Mouse (Mus musculus) midbrain, embryonic 13.5 days (tissue): Measurements from ENCODE around the gene Serac1. TPM values are rescaled to one million over a fixed set of nuclear protein-coding genes. Genes with fewer than 3 reads are reported as not detected.

Experiments used
- ATAC-seq: fragments of 200-750 bp; cut with Nextera tagmentation; 2 replicates; pipeline ENCODE4 v1.8.0; 2017; ENCODE audit warnings: mild to moderate bottlenecking, moderate TSS enrichment, moderate library complexity
- H3K27ac ChIP-seq: fragments of 300-500 bp; sonication (generic); 2 replicates; pipeline ENCODE4 v1.5.1; 2015; ENCODE audit warnings: inconsistent platforms, mild to moderate bottlenecking, moderate library complexity
- H3K27me3 ChIP-seq: fragments of 300-500 bp; sonication (generic); 2 replicates; pipeline ENCODE4 v1.6.1; 2015; ENCODE audit warnings: mild to moderate bottlenecking, inconsistent platforms
- H3K36me3 ChIP-seq: fragments of 300-500 bp; sonication (generic); 2 replicates; pipeline ENCODE4 v1.6.1; 2015; ENCODE audit warnings: mild to moderate bottlenecking, inconsistent platforms
- H3K4me1 ChIP-seq: fragments of 300-500 bp; sonication (generic); replicated peaks from 2 replicates; pipeline ENCODE4 v1.6.1; 2015; ENCODE audit warnings: inconsistent platforms
- H3K4me2 ChIP-seq: fragments of 300-500 bp; sonication (generic); replicated peaks from 2 replicates; pipeline ENCODE4 v1.6.1; 2015; ENCODE audit warnings: moderate library complexity, mild to moderate bottlenecking, inconsistent platforms
- H3K4me3 ChIP-seq: fragments of 300-500 bp; sonication (generic); replicated peaks from 2 replicates; pipeline ENCODE4 v1.5.1; 2015; ENCODE audit warnings: mild to moderate bottlenecking, inconsistent platforms
- H3K9ac ChIP-seq: fragments of 300-500 bp; sonication (generic); replicated peaks from 2 replicates; pipeline ENCODE4 v1.6.1; 2015; ENCODE audit warnings: mild to moderate bottlenecking, inconsistent platforms
- H3K9me3 ChIP-seq: fragments of 300-500 bp; sonication (generic); 2 replicates; pipeline ENCODE4 v1.6.1; 2016; ENCODE audit warnings: mild to moderate bottlenecking, inconsistent platforms
- WGBS: fragments of 180-500 bp; shearing (Covaris S2); methylation state at CpG from one replicate; pipeline ENCODE4 v1.1.7; 2015; 5-methylcytosine and 5-hydroxymethylcytosine counted together
- polyA plus RNA-seq: library from polyadenylated mRNA; unstranded; fragments of >200 nt; fragmentation: Nextera tagmentation; extraction: Ambion mirVana; gene quantifications from 2 replicates; pipeline ENCODE4 v1.2.1, GENCODE M21; 2015

The Serac1 gene
- 10.9 and 11.4 TPM in 2 replicates for polyA plus RNA-seq

- Histone ChIP-seq H3K4me3 (peak within 1 kb of the TSS; percentile 80), H3K9ac (peak within 1 kb of the TSS; percentile 82), H3K4me2 (peak within 1 kb of the TSS; percentile 68), H3K36me3 (peaks cover 14% of the 10 kb centered on the region), H3K4me1 (peaks cover 34% of the 10 kb centered on the region), H3K27ac (peak within 1 kb of the TSS; percentile 91), H3K27me3 (no peaks in the 10 kb centered on the region), H3K9me3 (no peaks in the 10 kb centered on the region)
- ATAC-seq = peak; percentile 98
- WGBS = under 1% methylated on average over 60 of the region's 70 CpGs
Measured at GRCm38 (mm10) chr17:6079287-6080122, at the start of gene Serac1, which contains the start of gene Gtf2h5. Gene Serac1, minus strand, starts transcription at chr17:6079741. Gene Gtf2h5, plus strand, starts transcription at chr17:6079786.

- no peak overlapping the region for H3K9ac ChIP-seq
- no peaks in the 10 kb centered on the region for H3K27me3 ChIP-seq
- 72% methylated on average over 3 of the region's 3 CpGs for WGBS
- ATAC-seq = no peak
- no peaks in the 10 kb centered on the region; the same call in 1 of the 2 replicates for H3K4me1 ChIP-seq
- no peak overlapping the region for H3K4me3 ChIP-seq
- no peak overlapping the region for H3K27ac ChIP-seq
- H3K36me3 ChIP-seq = peaks cover 28% of the 10 kb centered on the region
- H3K4me2 ChIP-seq = no peak overlapping the region
- no peaks in the 10 kb centered on the region for H3K9me3 ChIP-seq
Measured at GRCm38 (mm10) chr17:6128039-6128438, 48.5 kb upstream of the Serac1 start.

- no peak for ATAC-seq
- H3K27me3 ChIP-seq = no peaks in the 10 kb centered on the region
- no peaks in the 10 kb centered on the region for H3K9me3 ChIP-seq
- H3K4me3 ChIP-seq = no peak overlapping the region
- no peak overlapping the region for H3K27ac ChIP-seq
- no peaks in the 10 kb centered on the region; the same call in 1 of the 2 replicates for H3K4me1 ChIP-seq
- H3K36me3 ChIP-seq = peaks cover 38% of the 10 kb centered on the region
- H3K9ac ChIP-seq = no peak overlapping the region
- 97% methylated on average over 3 of the region's 3 CpGs for WGBS
- H3K4me2 ChIP-seq = no peak overlapping the region
Measured at GRCm38 (mm10) chr17:6125441-6125840, 45.9 kb upstream of the Serac1 start.

DNA sequence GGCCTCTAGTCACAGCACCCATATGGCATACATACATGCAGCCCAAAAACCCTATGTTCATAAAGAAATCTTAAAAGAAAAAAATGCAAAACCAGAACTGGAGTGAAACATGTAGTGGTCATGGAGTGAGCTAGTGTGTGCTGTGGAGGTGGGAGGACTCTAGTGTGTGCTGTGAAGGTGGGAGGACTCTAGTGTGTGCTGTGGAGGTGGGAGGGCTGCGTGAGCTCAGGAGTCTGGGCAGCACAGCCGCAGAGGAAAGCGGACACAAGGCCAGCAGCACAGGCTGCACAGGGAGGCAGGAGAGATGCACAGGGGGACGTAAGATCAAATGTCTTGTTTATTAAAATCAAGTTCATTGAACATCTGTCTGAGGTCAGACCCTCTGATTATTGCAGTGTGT lies 44.2 kb upstream of the Serac1 start:
- Histone ChIP-seq H3K4me1 (no peaks in the 10 kb centered on the region), H3K36me3 (peaks cover 38% of the 10 kb centered on the region), H3K4me2 (no peak overlapping the region), H3K27ac (no peak overlapping the region), H3K9ac (no peak overlapping the region), H3K27me3 (no peaks in the 10 kb centered on the region), H3K9me3 (no peaks in the 10 kb centered on the region), H3K4me3 (no peak overlapping the region)
- WGBS = 95% methylated on average over 4 of the region's 4 CpGs
- 0 out of 2 replicates have a peak, but pooled peaks have one; percentile 53 for ATAC-seq

GRCm38 (mm10) chr17:6118861-6119260 lies 39.3 kb upstream of the Serac1 start:
- H3K4me3 ChIP-seq = no peak overlapping the region
- H3K4me2 ChIP-seq = no peak overlapping the region
- no peaks in the 10 kb centered on the region for H3K9me3 ChIP-seq
- no peak overlapping the region for H3K27ac ChIP-seq
- ATAC-seq = no peak
- H3K4me1 ChIP-seq = peaks cover 9% of the 10 kb centered on the region; the same call in 1 of the 2 replicates
- H3K27me3 ChIP-seq = no peaks in the 10 kb centered on the region
- no peak overlapping the region for H3K9ac ChIP-seq
- H3K36me3 ChIP-seq = peaks cover 36% of the 10 kb centered on the region
- 93% methylated on average over 4 of the region's 4 CpGs for WGBS

- WGBS = 88% methylated on average over 3 of the region's 3 CpGs
- no peak overlapping the region for H3K4me2 ChIP-seq
- peaks cover 9% of the 10 kb centered on the region; the same call in 1 of the 2 replicates for H3K4me1 ChIP-seq
- peaks cover 31% of the 10 kb centered on the region for H3K36me3 ChIP-seq
- ATAC-seq = no peak
- H3K9me3 ChIP-seq = no peaks in the 10 kb centered on the region
- no peaks in the 10 kb centered on the region for H3K27me3 ChIP-seq
- no peak overlapping the region for H3K27ac ChIP-seq
- no peak overlapping the region for H3K9ac ChIP-seq
- H3K4me3 ChIP-seq = no peak overlapping the region
Measured at GRCm38 (mm10) chr17:6117917-6118316, 38.4 kb upstream of the Serac1 start.

DNA sequence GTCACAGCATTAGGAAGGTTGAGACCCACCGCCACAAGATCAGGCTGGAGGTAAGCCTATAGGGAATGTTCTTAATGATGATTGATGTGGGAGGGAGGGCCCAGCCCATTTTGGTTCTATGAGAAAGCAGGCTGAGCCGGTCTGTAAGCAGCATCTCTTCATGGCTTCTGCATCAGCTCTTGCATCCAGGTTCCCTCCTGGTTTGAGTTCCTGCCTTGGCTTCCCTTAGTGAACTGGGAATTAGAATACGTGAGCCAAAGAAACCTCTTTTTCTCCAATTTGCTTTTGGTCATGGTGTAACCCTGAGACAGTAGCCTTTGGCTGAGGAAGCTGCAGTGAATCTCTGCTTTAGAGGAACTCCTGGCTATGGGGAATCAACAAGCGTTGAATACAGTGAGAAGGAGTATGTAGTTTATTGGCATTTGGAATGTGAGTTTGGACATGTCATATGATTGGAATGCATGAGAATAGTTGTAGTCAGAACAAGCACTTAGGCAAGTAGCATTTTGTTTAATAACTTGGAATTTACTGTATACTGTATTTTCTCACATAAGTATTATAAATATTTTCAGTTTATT lies 37.7 kb upstream of the Serac1 start:
- peaks cover 25% of the 10 kb centered on the region for H3K36me3 ChIP-seq
- no peak overlapping the region for H3K4me2 ChIP-seq
- no peaks in the 10 kb centered on the region for H3K9me3 ChIP-seq
- H3K9ac ChIP-seq = no peak overlapping the region
- WGBS = 79% methylated on average over 4 of the region's 4 CpGs
- no peak overlapping the region for H3K4me3 ChIP-seq
- peaks cover 9% of the 10 kb centered on the region; the same call in 1 of the 2 replicates for H3K4me1 ChIP-seq
- no peak overlapping the region for H3K27ac ChIP-seq
- no peaks in the 10 kb centered on the region for H3K27me3 ChIP-seq
- no peak for ATAC-seq

DNA sequence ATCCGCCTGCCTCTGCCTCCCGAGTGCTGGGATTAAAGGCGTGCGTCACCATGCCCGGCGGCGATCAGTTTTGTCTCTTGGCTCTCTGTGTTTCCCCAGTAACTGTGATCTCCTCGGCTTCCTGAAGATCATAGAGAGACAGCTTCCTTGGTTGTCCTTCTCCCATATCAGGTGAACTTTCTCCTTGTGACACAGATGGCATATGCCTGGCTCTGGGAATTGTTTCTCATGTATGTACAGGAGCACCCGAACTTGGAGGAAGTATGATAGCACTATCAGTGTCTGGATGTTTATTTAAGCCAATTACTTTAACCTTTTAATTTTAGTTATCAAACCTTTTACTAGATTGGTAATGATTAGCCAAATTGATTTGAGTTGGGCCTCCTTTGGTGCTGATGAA lies 35.5 kb upstream of the Serac1 start:
- Histone ChIP-seq H3K9me3 (no peaks in the 10 kb centered on the region), H3K4me1 (peaks cover 16% of the 10 kb centered on the region), H3K36me3 (peaks cover 23% of the 10 kb centered on the region), H3K27me3 (no peaks in the 10 kb centered on the region), H3K9ac (no peak overlapping the region), H3K4me2 (no peak overlapping the region), H3K4me3 (no peak overlapping the region), H3K27ac (no peak overlapping the region)
- no peak for ATAC-seq
- WGBS = 96% methylated on average over 9 of the region's 9 CpGs

- peaks cover 29% of the 10 kb centered on the region for H3K4me1 ChIP-seq
- no peak overlapping the region for H3K4me2 ChIP-seq
- 89% methylated on average over 6 of the region's 6 CpGs for WGBS
- H3K9ac ChIP-seq = no peak overlapping the region
- H3K9me3 ChIP-seq = no peaks in the 10 kb centered on the region
- H3K27ac ChIP-seq = no peak overlapping the region
- H3K36me3 ChIP-seq = peaks cover 28% of the 10 kb centered on the region
- H3K27me3 ChIP-seq = no peaks in the 10 kb centered on the region
- ATAC-seq = no peak
- H3K4me3 ChIP-seq = no peak overlapping the region
Measured at GRCm38 (mm10) chr17:6113653-6114052, 34.1 kb upstream of the Serac1 start.

DNA sequence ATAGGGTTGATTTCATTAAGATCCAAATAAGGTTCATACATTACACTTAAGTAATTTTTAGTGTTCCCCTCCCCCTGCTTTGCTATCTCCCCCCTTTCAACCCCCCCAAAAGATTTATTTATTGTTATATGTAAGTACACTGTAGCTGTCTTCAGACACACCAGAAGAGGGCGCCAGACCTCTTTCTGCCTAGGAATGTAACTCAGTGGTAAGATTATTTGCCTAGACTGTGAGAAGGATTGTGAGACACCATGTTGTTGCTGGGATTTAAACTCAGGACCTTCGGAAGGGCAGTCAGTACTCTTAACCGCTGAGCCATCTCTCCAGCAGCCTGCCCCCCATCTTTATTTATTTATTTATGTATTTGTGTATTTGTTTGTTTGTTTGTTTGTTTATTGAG lies 31.4 kb upstream of the Serac1 start:
- no peak for ATAC-seq
- WGBS = 83% methylated on average over 3 of the region's 3 CpGs
- Histone ChIP-seq H3K4me2 (no peak overlapping the region), H3K9ac (no peak overlapping the region), H3K36me3 (peaks cover 26% of the 10 kb centered on the region), H3K9me3 (no peaks in the 10 kb centered on the region), H3K27ac (no peak overlapping the region), H3K4me1 (peaks cover 29% of the 10 kb centered on the region), H3K27me3 (no peaks in the 10 kb centered on the region), H3K4me3 (no peak overlapping the region)

DNA sequence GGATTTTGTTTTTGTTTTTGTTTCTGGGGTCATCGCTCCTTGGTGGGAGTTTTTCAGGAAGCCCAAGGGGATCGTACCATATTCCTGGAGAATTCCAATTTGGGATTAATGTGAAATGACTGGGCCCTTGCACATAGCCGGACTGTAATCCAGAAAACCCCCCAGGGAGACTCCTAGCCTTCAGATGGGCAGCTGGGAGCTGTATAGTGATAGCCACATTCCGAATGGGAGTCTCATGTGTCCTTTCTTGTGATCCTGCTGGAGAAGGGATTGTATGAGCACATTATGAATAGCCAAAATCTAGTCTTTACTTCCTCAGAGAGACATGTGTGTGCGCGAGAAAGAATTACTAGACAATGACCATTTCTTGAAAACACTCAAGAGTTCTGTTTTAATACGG lies 28.6 kb upstream of the Serac1 start:
- H3K36me3 ChIP-seq = peaks cover 14% of the 10 kb centered on the region; the same call in 1 of the 2 replicates
- no peaks in the 10 kb centered on the region; the same call in 1 of the 2 replicates for H3K27me3 ChIP-seq
- H3K9me3 ChIP-seq = no peaks in the 10 kb centered on the region
- H3K4me2 ChIP-seq = peak overlapping the region; percentile 91
- peaks cover 34% of the 10 kb centered on the region for H3K4me1 ChIP-seq
- WGBS = 42% methylated on average over 7 of the region's 7 CpGs
- ATAC-seq = no peak
- peak overlapping the region; percentile 94 for H3K4me3 ChIP-seq
- H3K27ac ChIP-seq = peak overlapping the region; percentile 99; the same call in 1 of the 2 replicates
- peak overlapping the region; percentile 98 for H3K9ac ChIP-seq

DNA sequence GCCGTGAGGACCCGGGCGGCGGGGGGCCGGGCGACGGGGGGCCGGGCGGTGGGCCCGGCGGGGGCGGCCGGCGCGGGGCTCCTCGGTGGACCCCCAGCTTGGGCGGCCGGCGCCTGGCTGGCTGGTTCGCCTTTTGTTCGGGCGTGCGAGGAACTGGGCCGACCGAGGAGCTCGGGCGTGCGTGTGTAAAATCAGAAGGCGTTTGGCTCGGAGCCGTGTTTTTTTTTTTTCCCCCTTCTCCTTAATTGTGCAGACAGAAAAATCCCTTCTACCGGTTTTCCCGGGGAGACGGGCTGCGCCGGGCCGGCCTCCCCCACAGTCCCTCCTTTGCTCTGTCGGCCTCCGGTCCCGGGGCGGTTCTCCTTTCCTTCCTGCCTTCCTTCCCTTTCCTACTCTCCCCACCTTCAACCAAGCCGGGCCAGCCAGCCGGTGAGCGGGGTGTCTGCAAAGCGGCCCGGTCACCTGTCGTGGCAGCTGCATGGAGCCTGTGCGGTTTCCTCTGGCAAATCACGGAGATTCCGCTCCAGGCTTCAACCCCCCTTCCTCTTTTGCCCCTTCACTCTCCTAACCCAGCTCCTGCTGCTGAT lies 27.6 kb upstream of the Serac1 start:
- Histone ChIP-seq H3K27ac (peak overlapping the region; percentile 99), H3K9me3 (no peaks in the 10 kb centered on the region), H3K9ac (peak overlapping the region; percentile 98), H3K36me3 (peaks cover 10% of the 10 kb centered on the region; the same call in 1 of the 2 replicates), H3K4me2 (peak overlapping the region; percentile 91), H3K4me3 (peak overlapping the region; percentile 94), H3K4me1 (peaks cover 34% of the 10 kb centered on the region), H3K27me3 (no peaks in the 10 kb centered on the region; the same call in 1 of the 2 replicates)
- peak; percentile 16 for ATAC-seq
- WGBS = 0% methylated on average over 45 of the region's 50 CpGs
